Mouse (Mus musculus) ES-Bruce4 (cell line): ENCODE data around the gene Umps.

Experiments used
- CTCF ChIP-seq: IDR thresholded peaks from one replicate; pipeline ENCODE4 v1.8.1; 2011; ENCODE audit warnings: low read depth, low read length
- POLR2A ChIP-seq: IDR thresholded peaks from one replicate; pipeline ENCODE4 v1.8.1; 2011; ENCODE audit warnings: low read length; ENCODE audit not compliant: insufficient read depth

DNA sequence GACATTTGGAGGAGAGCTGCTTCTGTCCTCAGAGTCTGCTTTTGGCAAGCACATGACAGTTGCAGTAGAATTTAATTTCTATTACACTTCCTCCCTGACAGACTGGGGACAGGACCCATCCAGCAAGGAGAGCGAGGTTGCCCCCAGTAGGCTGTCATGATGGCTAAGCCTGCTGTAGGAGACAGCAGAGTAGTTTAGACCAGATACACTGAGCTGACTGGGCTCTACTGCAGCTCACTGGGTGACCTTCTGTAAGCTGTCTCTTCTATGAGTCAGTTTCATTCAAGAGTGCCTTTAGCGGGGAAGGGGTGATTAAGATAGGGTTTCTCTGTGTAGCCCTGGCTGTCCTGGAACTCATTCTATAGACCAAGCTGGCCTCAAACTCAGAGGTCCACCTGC is 27.7 kb downstream of the Umps start:
- TF ChIP-seq POLR2A (no peak), CTCF (no peak)
